Mouse (Mus musculus) gastrocnemius, adult 2 months (tissue): Measurements from ENCODE around the gene Kcnq1. TPM values are rescaled to one million over a fixed set of nuclear protein-coding genes. Genes with fewer than 3 reads are reported as not detected.

Source experiments
- DNase-seq: peaks from one replicate; pipeline ENCODE4 v3.0.0; 2022
- H3K27ac ChIP-seq: fragments of 200-600 bp; 2 replicates; pipeline ENCODE4 v1.8.1; 2022; ENCODE audit warnings: mild to moderate bottlenecking
- H3K4me3 ChIP-seq: fragments of 200-600 bp; 2 replicates; pipeline ENCODE4 v1.8.1; 2022; ENCODE audit warnings: mild to moderate bottlenecking, moderate library complexity
- CTCF ChIP-seq: fragments of 200-600 bp; IDR thresholded peaks from 2 replicates; pipeline ENCODE4 v1.8.1; 2022; ENCODE audit warnings: antibody characterized with exemption, mild to moderate bottlenecking, moderate library complexity
- intact Hi-C: fragments of 180-260 bp; cut with DNase I; formaldehyde crosslinking; loops from one replicate; pipeline ENCODE4 v1.15.1; 2025
- total RNA-seq, 2 experiments: library from RNA; stranded (reverse); gene quantifications; 2 replicates each; pipeline ENCODE4 v1.2.3; 2021

Kcnq1 gene
- total RNA-seq, 2 experiments from 2014 or later = 0.33 to 0.67 TPM

GRCm38 (mm10) chr7:143390277-143390948 lies 284.3 kb downstream of the Kcnq1 start:
- no peak overlapping the region; the same call in 1 of the 2 replicates for H3K27ac ChIP-seq
- peak; percentile 59 for DNase-seq
- intact Hi-C loops = no loop called here
- TF ChIP-seq CTCF = no peak
- H3K4me3 ChIP-seq = peak overlapping the region; percentile 22; the same call in 1 of the 2 replicates

- intact Hi-C loops = no loop called here
- DNase-seq = peak; percentile 50
- no peak for TF ChIP-seq CTCF
- peak overlapping the region; percentile 53 for H3K27ac ChIP-seq
- H3K4me3 ChIP-seq = no peak overlapping the region
These were observed 289.0 kb downstream of the Kcnq1 start for GRCm38 (mm10) chr7:143395113-143395563.

GRCm38 (mm10) chr7:143399756-143400155 lies 293.6 kb downstream of the Kcnq1 start:
- no peak for DNase-seq
- no peak for TF ChIP-seq CTCF
- Histone ChIP-seq H3K27ac (no peak overlapping the region), H3K4me3 (no peak overlapping the region)
- intact Hi-C loops = no loop called here

- intact Hi-C loops = no loop called here
- Histone ChIP-seq H3K27ac (no peak overlapping the region), H3K4me3 (no peak overlapping the region)
- DNase-seq = no peak
- no peak for TF ChIP-seq CTCF
These were observed 294.4 kb downstream of the Kcnq1 start for GRCm38 (mm10) chr7:143400599-143400998.

- TF ChIP-seq CTCF = no peak
- intact Hi-C loops = no loop called here
- H3K27ac ChIP-seq = no peak overlapping the region
- DNase-seq = no peak
- no peak overlapping the region for H3K4me3 ChIP-seq
These were observed 295.4 kb downstream of the Kcnq1 start for GRCm38 (mm10) chr7:143401429-143402016.

- TF ChIP-seq CTCF = no peak
- Histone ChIP-seq H3K4me3 (no peak overlapping the region), H3K27ac (no peak overlapping the region)
- no peak for DNase-seq
- intact Hi-C loops = no loop called here
These were observed 298.1 kb downstream of the Kcnq1 start for GRCm38 (mm10) chr7:143404296-143404695.

- Histone ChIP-seq H3K27ac (peak overlapping the region; percentile 82), H3K4me3 (peak overlapping the region; percentile 40)
- peak; percentile 57 for DNase-seq
- intact Hi-C loops = loop anchor here (5.0 kb wide), 1 partner anchor 54 kb away; the partner anchor contains the start of gene Cdkn1c
- no peak for TF ChIP-seq CTCF
These were observed 301.9 kb downstream of the Kcnq1 start for GRCm38 (mm10) chr7:143407931-143408501.

- peak overlapping the region; percentile 82 for H3K27ac ChIP-seq
- intact Hi-C loops = loop anchor here (5.0 kb wide), 1 partner anchor 54 kb away; the partner anchor contains the start of gene Cdkn1c
- peak; percentile 82 for DNase-seq
- H3K4me3 ChIP-seq = peak overlapping the region; percentile 37; the same call in 1 of the 2 replicates
- TF ChIP-seq CTCF = no peak
These were observed 302.5 kb downstream of the Kcnq1 start for GRCm38 (mm10) chr7:143408615-143409021.

GRCm38 (mm10) chr7:143412606-143413005 lies 306.4 kb downstream of the Kcnq1 start:
- intact Hi-C loops = no loop called here
- peak; percentile 66 for DNase-seq
- H3K4me3 ChIP-seq = no peak overlapping the region
- H3K27ac ChIP-seq = peak overlapping the region; percentile 87
- TF ChIP-seq CTCF = no peak

GRCm38 (mm10) chr7:143415070-143415469 lies 308.9 kb downstream of the Kcnq1 start:
- no peak for DNase-seq
- intact Hi-C loops = no loop called here
- no peak for TF ChIP-seq CTCF
- peak overlapping the region; percentile 87 for H3K27ac ChIP-seq
- no peak overlapping the region for H3K4me3 ChIP-seq

- H3K4me3 ChIP-seq = no peak overlapping the region
- peak overlapping the region; percentile 87 for H3K27ac ChIP-seq
- TF ChIP-seq CTCF = no peak
- peak; percentile 70 for DNase-seq
- intact Hi-C loops = no loop called here
These were observed 310.2 kb downstream of the Kcnq1 start for GRCm38 (mm10) chr7:143416406-143416805.

- DNase-seq = peak; percentile 51
- H3K27ac ChIP-seq = peak overlapping the region; percentile 87
- TF ChIP-seq CTCF = no peak
- no peak overlapping the region for H3K4me3 ChIP-seq
- intact Hi-C loops = no loop called here
These were observed 311.7 kb downstream of the Kcnq1 start for GRCm38 (mm10) chr7:143417875-143418274.

- H3K27ac ChIP-seq = 0 out of 2 replicates have a peak overlapping the region, but pooled peaks have one; percentile 12
- no peak for TF ChIP-seq CTCF
- no peak overlapping the region for H3K4me3 ChIP-seq
- DNase-seq = no peak
- intact Hi-C loops = no loop called here
These were observed 313.5 kb downstream of the Kcnq1 start for GRCm38 (mm10) chr7:143419585-143420160.
